Mouse (Mus musculus): ENCODE results near the gene Them5.

DNA sequence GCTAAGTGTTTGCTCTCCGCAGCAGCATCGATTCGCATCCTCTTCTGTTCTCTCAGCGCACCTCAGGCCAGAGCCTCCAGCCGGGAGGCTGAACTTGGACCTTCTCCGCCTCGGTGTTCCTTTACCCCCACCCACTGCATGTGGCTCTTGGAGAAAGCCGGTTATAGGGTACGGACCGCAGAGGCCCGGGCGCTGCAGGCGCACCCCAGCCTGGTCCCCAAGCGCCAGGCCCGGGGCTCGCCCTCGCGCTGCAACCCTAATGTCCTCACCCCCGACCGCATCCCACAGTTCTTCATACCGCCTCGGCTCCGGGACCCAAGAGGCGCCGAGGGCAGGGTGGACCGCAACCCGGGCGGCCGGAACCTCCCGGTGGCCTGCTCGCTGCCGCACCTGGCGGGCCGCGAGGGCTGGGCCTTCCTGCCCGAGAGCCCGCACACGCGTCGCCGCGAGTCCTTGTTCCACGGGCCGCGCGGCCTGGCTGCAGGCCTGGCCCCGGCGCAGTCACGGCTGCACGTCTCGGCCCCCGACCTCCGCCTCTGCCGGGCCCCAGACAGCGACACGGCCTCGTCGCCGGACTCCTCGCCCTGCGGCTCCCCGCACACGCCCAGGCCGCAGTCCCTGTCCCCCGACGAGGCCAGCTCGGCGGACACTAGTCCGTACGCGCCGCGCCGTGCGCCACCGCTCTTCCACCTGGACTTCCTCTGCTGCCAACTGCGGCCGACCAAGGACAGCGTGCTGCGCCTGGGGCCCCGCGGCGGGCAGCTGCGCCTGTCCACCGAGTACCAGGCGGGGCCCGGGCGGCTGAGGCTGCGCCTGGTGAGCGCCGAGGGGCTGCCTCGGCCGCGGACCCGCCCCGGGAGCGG lies 21.6 kb downstream of the Them5 start:
- no peak for TF ChIP-seq GATA1 (IDR thresholded peaks at IDR 0.05; ENCODE audit: low read length)
- no peak for TF ChIP-seq TAL1 (IDR thresholded peaks at IDR 0.05; ENCODE audit: low read length)
